Mouse (Mus musculus) limb, embryonic 14.5 days (tissue): ENCODE measurements around the gene Lifr. TPM values are rescaled to one million over a fixed set of nuclear protein-coding genes. Genes with fewer than 3 reads are reported as not detected.

ENCODE experiments used
- ATAC-seq: fragments of 200-750 bp; cut with Nextera tagmentation; 2 replicates; pipeline ENCODE4 v1.8.0; 2017; ENCODE audit warnings: low read depth, moderate number of reproducible peaks, moderate TSS enrichment; ENCODE audit not compliant: low FRiP score
- DNase-seq: peaks from one replicate; pipeline ENCODE4 v3.0.0-alpha.2; 2015; ENCODE audit warnings: low spot score
- H3K27ac ChIP-seq: fragments of 300-500 bp; sonication (generic); replicated peaks from 2 replicates; pipeline ENCODE4 v1.5.1; 2014; ENCODE audit warnings: low read depth, mild to moderate bottlenecking, low read length, moderate library complexity, mixed read lengths
- H3K27me3 ChIP-seq: fragments of 300-500 bp; sonication (generic); 2 replicates; pipeline ENCODE4 v1.6.1; 2014; ENCODE audit warnings: low read length, mixed read lengths; ENCODE audit not compliant: control insufficient read depth, insufficient read depth
- H3K36me3 ChIP-seq: fragments of 300-500 bp; sonication (generic); 2 replicates; pipeline ENCODE4 v1.6.1; 2014; ENCODE audit warnings: mild to moderate bottlenecking, low read length, moderate library complexity, mixed read lengths; ENCODE audit not compliant: control insufficient read depth, insufficient read depth
- H3K4me1 ChIP-seq: fragments of 300-500 bp; sonication (generic); 2 replicates; pipeline ENCODE4 v1.6.1; 2014; ENCODE audit warnings: antibody characterized with exemption, low read length, mixed read lengths; ENCODE audit not compliant: control insufficient read depth, insufficient read depth
- H3K4me2 ChIP-seq: fragments of 300-500 bp; sonication (generic); replicated peaks from 2 replicates; pipeline ENCODE4 v1.6.1; 2014; ENCODE audit warnings: low read depth, mild to moderate bottlenecking, low read length, moderate library complexity; ENCODE audit not compliant: severe bottlenecking
- H3K4me3 ChIP-seq: fragments of 300-500 bp; sonication (generic); replicated peaks from 2 replicates; pipeline ENCODE4 v1.5.1; 2014; ENCODE audit warnings: low read length
- H3K9ac ChIP-seq: fragments of 300-500 bp; sonication (generic); 2 replicates; pipeline ENCODE4 v1.6.1; 2014; ENCODE audit warnings: mild to moderate bottlenecking, low read depth, low read length, moderate library complexity; ENCODE audit not compliant: severe bottlenecking
- H3K9me3 ChIP-seq: fragments of 300-500 bp; sonication (generic); 2 replicates; pipeline ENCODE4 v1.6.1; 2016; ENCODE audit warnings: low read length; ENCODE audit not compliant: control insufficient read depth
- POLR2A ChIP-seq: fragments of 200-500 bp; IDR thresholded peaks from 2 replicates; pipeline ENCODE4 v1.8.0; 2012; ENCODE audit warnings: inconsistent platforms, mild to moderate bottlenecking, moderate library complexity, borderline replicate concordance; ENCODE audit not compliant: insufficient read depth, insufficient read length; ENCODE audit errors: extremely low read depth
- WGBS: fragments of 180-500 bp; shearing (Covaris S2); extraction: QIAGEN DNeasy Blood & Tissue Kit; methylation state at CpG from one replicate; pipeline ENCODE4 v1.1.7; 2014; 5-methylcytosine and 5-hydroxymethylcytosine counted together
- polyA plus RNA-seq, 2 experiments: library from polyadenylated mRNA; depleted of rRNA in 1 of 2; stranded (reverse) in 1 of 2; unstranded in 1 of 2; fragments of >200 nt; fragmentation: Nextera tagmentation in 1 of 2; extraction: Ambion mirVana in 1 of 2; gene quantifications; 2 replicates each; pipeline versions ENCODE4 v1.2.1 to v1.2.3; 2012 to 2014

The Lifr gene
- polyA plus RNA-seq, 2 experiments: 15.7 to 25.2 TPM

GRCm38 (mm10) chr15:7062698-7063009, 27.8 kb upstream of the Lifr start:
- Histone ChIP-seq H3K27ac (no peak overlapping the region), H3K4me1 (0 out of 2 replicates have a peak, but pooled peaks cover 3% of the 10 kb centered on the region), H3K4me3 (no peak overlapping the region), H3K4me2 (no peak overlapping the region), H3K27me3 (no peaks in the 10 kb centered on the region), H3K9me3 (no peaks in the 10 kb centered on the region), H3K9ac (no peak overlapping the region), H3K36me3 (no peaks in the 10 kb centered on the region)
- WGBS: 97% methylated on average over 1 of the region's 1 CpGs
- no peak for ATAC-seq
- no peak for DNase-seq
- no peak for TF ChIP-seq POLR2A

GRCm38 (mm10) chr15:7063521-7064240, 26.7 kb upstream of the Lifr start:
- no peak for TF ChIP-seq POLR2A
- H3K4me1 ChIP-seq: 0 out of 2 replicates have a peak, but pooled peaks cover 3% of the 10 kb centered on the region
- H3K36me3 ChIP-seq: no peaks in the 10 kb centered on the region
- no peaks in the 10 kb centered on the region for H3K27me3 ChIP-seq
- no peak overlapping the region for H3K4me2 ChIP-seq
- 54% methylated on average over 9 of the region's 9 CpGs for WGBS
- no peak overlapping the region for H3K27ac ChIP-seq
- H3K9ac ChIP-seq: no peak overlapping the region
- DNase-seq (no peak), ATAC-seq (no peak)
- no peak overlapping the region for H3K4me3 ChIP-seq
- no peaks in the 10 kb centered on the region for H3K9me3 ChIP-seq

DNA sequence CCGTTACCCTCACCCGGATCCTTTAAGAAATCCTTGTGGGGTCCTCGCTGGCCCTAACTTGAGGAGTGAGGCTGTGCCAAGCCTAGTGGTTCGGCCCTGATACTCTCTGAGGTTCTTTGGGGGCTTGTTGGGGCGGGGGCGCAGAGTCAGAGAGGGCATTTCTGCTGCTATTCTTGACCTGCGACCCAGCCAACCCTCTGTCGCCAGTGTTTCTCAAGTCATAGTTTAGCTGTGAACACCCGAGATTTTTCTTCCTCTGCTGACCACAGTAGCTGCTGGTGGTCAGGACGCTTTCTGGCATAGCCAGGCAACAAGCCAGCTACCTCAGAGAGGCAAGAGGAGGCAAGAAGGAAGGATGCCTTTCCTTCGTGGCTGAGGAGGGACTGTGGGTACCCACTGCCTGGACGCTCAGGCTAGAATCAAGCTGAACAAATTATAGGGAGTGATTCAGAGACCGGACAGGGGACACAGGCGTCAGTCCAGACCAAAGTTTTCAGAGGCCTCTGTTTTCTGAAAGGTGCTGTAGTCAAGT, 25.4 kb upstream of the Lifr start:
- no peaks in the 10 kb centered on the region for H3K27me3 ChIP-seq
- ATAC-seq (no peak), DNase-seq (no peak)

DNA sequence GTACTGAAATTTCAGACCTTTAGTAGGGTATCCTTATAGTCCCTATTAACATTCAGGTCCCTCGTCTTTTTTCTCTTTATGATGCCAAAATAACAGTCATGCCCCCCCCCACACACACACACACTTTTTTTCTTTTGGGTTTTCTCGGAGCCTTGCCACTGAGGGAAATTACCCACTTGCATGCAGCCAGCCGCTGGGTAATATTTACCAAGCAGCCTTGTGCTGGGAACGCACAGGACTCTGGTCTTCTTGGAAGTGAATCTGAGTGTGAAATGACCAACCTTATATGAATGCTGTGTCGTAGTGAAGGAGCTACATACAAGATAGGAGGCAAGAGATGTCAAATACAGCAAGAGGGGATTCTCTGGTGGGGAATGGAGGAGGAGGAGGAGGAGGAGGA, 24.8 kb upstream of the Lifr start:
- no peaks in the 10 kb centered on the region for H3K9me3 ChIP-seq
- H3K36me3 ChIP-seq: no peaks in the 10 kb centered on the region

More for the DNA sequence above, 25.4 kb upstream of the Lifr start:
- H3K4me2 ChIP-seq: no peak overlapping the region
- no peak for TF ChIP-seq POLR2A
- H3K4me3 ChIP-seq: no peak overlapping the region
- H3K4me1 ChIP-seq: 0 out of 2 replicates have a peak, but pooled peaks cover 3% of the 10 kb centered on the region
- no peaks in the 10 kb centered on the region for H3K9me3 ChIP-seq
- H3K27ac ChIP-seq: no peak overlapping the region
- H3K9ac ChIP-seq: no peak overlapping the region
- H3K36me3 ChIP-seq: no peaks in the 10 kb centered on the region
- 83% methylated on average over 14 of the region's 14 CpGs for WGBS

DNA sequence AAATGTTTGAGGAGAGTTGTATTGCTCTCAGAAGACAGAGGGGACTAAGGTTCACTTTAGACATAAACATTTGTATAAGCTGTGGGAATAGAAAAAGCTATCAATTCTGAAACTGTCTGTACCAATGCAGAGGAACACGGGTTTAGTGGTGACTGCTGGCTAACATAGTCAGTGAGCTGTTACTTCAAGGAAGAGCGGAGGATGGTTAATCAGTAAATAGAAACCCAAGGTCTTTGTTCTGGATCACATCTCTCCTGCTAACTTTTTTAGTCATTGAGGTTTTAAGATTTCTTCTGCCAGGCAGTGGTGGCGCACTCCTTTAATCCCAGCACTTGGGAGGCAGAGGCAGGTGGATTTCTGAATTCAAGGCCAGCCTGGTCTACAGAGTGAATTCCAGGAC, 23.7 kb upstream of the Lifr start:
- 88% methylated on average over 3 of the region's 3 CpGs for WGBS
- no peaks in the 10 kb centered on the region for H3K9me3 ChIP-seq
- ATAC-seq (no peak), DNase-seq (no peak)
- no peak overlapping the region for H3K4me2 ChIP-seq
- H3K9ac ChIP-seq: no peak overlapping the region
- TF ChIP-seq POLR2A: no peak
- no peaks in the 10 kb centered on the region for H3K27me3 ChIP-seq
- 0 out of 2 replicates have a peak, but pooled peaks cover 3% of the 10 kb centered on the region for H3K4me1 ChIP-seq
- H3K4me3 ChIP-seq: no peak overlapping the region
- no peak overlapping the region for H3K27ac ChIP-seq
- no peaks in the 10 kb centered on the region for H3K36me3 ChIP-seq

More for the DNA sequence above, 24.8 kb upstream of the Lifr start:
- H3K4me2 ChIP-seq: no peak overlapping the region
- TF ChIP-seq POLR2A: no peak
- no peaks in the 10 kb centered on the region for H3K27me3 ChIP-seq
- 77% methylated on average over 5 of the region's 5 CpGs for WGBS
- DNase-seq (no peak), ATAC-seq (no peak)
- H3K9ac ChIP-seq: no peak overlapping the region
- H3K27ac ChIP-seq: no peak overlapping the region
- 0 out of 2 replicates have a peak, but pooled peaks cover 3% of the 10 kb centered on the region for H3K4me1 ChIP-seq
- H3K4me3 ChIP-seq: no peak overlapping the region
